Mouse (Mus musculus) CH12.LX (cell line): ENCODE measurements at regions not wholly inside any gene's neighbourhood (a gene's known extent, or its start where the extent isn't known, plus 50 kb on each side); places are given as distances from the start of the nearest gene placed in this dataset.

Source experiments
- DNase-seq: peaks from one replicate; pipeline ENCODE4 v3.0.0-alpha.2; 2013; ENCODE audit errors: extremely low read depth
- H3K27ac ChIP-seq: 2 replicates; pipeline ENCODE4 v1.5.1; 2012; ENCODE audit warnings: low read depth, mild to moderate bottlenecking, control low read depth, moderate library complexity; ENCODE audit not compliant: insufficient read depth
- H3K27me3 ChIP-seq: replicated peaks from 2 replicates; pipeline ENCODE3; 2012; ENCODE audit warnings: inconsistent platforms
- H3K36me3 ChIP-seq, 2 experiments: replicated peaks in 1 of 2; 2 replicates each; pipeline versions ENCODE3 to v1.6.1; 2012; ENCODE audit warnings: inconsistent platforms in 1 of 2, low read length in 1 of 2, mild to moderate bottlenecking in 1 of 2, mixed read lengths in 1 of 2, moderate library complexity in 1 of 2; ENCODE audit not compliant: control insufficient read depth in 1 of 2, insufficient read depth in 1 of 2
- H3K4me1 ChIP-seq, 2 experiments: 2 replicates each; pipeline ENCODE4 v1.6.1; 2012; ENCODE audit warnings: inconsistent platforms in 1 of 2, moderate library complexity in 1 of 2; ENCODE audit not compliant: insufficient read depth in 2 of 2, control insufficient read depth in 1 of 2
- H3K4me2 ChIP-seq: 2 replicates; pipeline ENCODE4 v1.6.1; 2012; ENCODE audit warnings: low read depth, mild to moderate bottlenecking, control low read depth; ENCODE audit not compliant: poor library complexity, insufficient read depth, severe bottlenecking
- H3K4me3 ChIP-seq, 3 experiments: fragments of 150-350 bp in 1 of 3; sonication (generic) in 1 of 3; replicated peaks in 1 of 3; 2 replicates each; pipeline versions ENCODE3 to v1.5.1; 2011 to 2012; ENCODE audit warnings: low read depth in 2 of 3, low read length in 2 of 3, mild to moderate bottlenecking in 2 of 3, moderate library complexity in 2 of 3, control low read depth in 1 of 3, improper control_type of control experiment in 1 of 3, inconsistent platforms in 1 of 3, mixed read lengths in 1 of 3; ENCODE audit not compliant: poor library complexity in 1 of 3
- H3K79me2 ChIP-seq: replicated peaks from 2 replicates; pipeline ENCODE4 v1.6.1; 2012; ENCODE audit warnings: mild to moderate bottlenecking, moderate library complexity; ENCODE audit not compliant: control insufficient read depth, poor library complexity, insufficient read depth, severe bottlenecking; ENCODE audit errors: extremely low read depth
- H3K9ac ChIP-seq: 2 replicates; pipeline ENCODE4 v1.6.1; 2012; ENCODE audit warnings: low read depth, mild to moderate bottlenecking, control low read depth, moderate library complexity; ENCODE audit not compliant: insufficient read depth
- H3K9me3 ChIP-seq: replicated peaks from 2 replicates; pipeline ENCODE3; 2012; ENCODE audit warnings: low read length, inconsistent platforms, mixed read lengths
- CHD1 ChIP-seq: IDR thresholded peaks from 2 replicates; pipeline ENCODE4 v1.6.1; 2012; ENCODE audit warnings: low read depth, low read length, improper control_type of control experiment, inconsistent platforms
- GABPA ChIP-seq: IDR thresholded peaks from 2 replicates; pipeline ENCODE4 v1.6.1; 2012; ENCODE audit warnings: low read depth, low read length, improper control_type of control experiment, inconsistent platforms; ENCODE audit not compliant: insufficient replicate concordance
- IRF4 ChIP-seq: IDR thresholded peaks from 2 replicates; pipeline ENCODE4 v1.6.1; 2014; ENCODE audit warnings: low read depth, mild to moderate bottlenecking, inconsistent platforms, low read length, improper control_type of control experiment
- JUN ChIP-seq: IDR thresholded peaks from 2 replicates; pipeline ENCODE4 v1.6.1; 2011; ENCODE audit warnings: low read depth, mild to moderate bottlenecking, low read length, improper control_type of control experiment, moderate library complexity; ENCODE audit not compliant: insufficient read depth
- JUND ChIP-seq: conservative IDR thresholded peaks from 2 replicates; pipeline ENCODE4 v1.6.1; 2011; ENCODE audit warnings: low read depth, low read length, improper control_type of control experiment
- MAFK ChIP-seq: IDR thresholded peaks from 2 replicates; pipeline ENCODE4 v1.6.1; 2011; ENCODE audit warnings: low read length, improper control_type of control experiment; ENCODE audit not compliant: insufficient replicate concordance
- MAX ChIP-seq: IDR thresholded peaks from 2 replicates; pipeline ENCODE4 v1.6.1; 2011; ENCODE audit warnings: low read length, improper control_type of control experiment
- MEF2A ChIP-seq: IDR thresholded peaks from 2 replicates; pipeline ENCODE4 v1.6.1; 2014; ENCODE audit warnings: low read depth, mild to moderate bottlenecking, inconsistent platforms, low read length, improper control_type of control experiment, borderline replicate concordance
- NELFE ChIP-seq: IDR thresholded peaks from 2 replicates; pipeline ENCODE4 v1.6.1; 2011; ENCODE audit warnings: low read depth, low read length, improper control_type of control experiment
- NRF1 ChIP-seq: IDR thresholded peaks from 2 replicates; pipeline ENCODE4 v1.6.1; 2014; ENCODE audit warnings: low read depth, mild to moderate bottlenecking, inconsistent platforms, low read length, improper control_type of control experiment, moderate library complexity
- RAD21 ChIP-seq: IDR thresholded peaks from 2 replicates; pipeline ENCODE4 v1.6.1; 2011; ENCODE audit warnings: low read depth, mild to moderate bottlenecking, low read length, improper control_type of control experiment, moderate library complexity
- RCOR1 ChIP-seq: conservative IDR thresholded peaks from 2 replicates; pipeline ENCODE4 v1.6.1; 2012; ENCODE audit warnings: low read depth, mild to moderate bottlenecking, inconsistent platforms, low read length, improper control_type of control experiment
- TCF12 ChIP-seq: IDR thresholded peaks from 2 replicates; pipeline ENCODE4 v1.6.1; 2014; ENCODE audit warnings: low read depth, mild to moderate bottlenecking, inconsistent platforms, low read length, improper control_type of control experiment
- USF1 ChIP-seq: IDR thresholded peaks from 2 replicates; pipeline ENCODE4 v1.6.1; 2014; ENCODE audit warnings: low read depth, mild to moderate bottlenecking, inconsistent platforms, low read length, improper control_type of control experiment
- ZC3H11A ChIP-seq: IDR thresholded peaks from 2 replicates; pipeline ENCODE4 v1.6.1; 2012; ENCODE audit warnings: low read depth, mild to moderate bottlenecking, inconsistent platforms, low read length, improper control_type of control experiment
- ZKSCAN1 ChIP-seq: IDR thresholded peaks from 2 replicates; pipeline ENCODE4 v1.6.1; 2012; ENCODE audit warnings: low read depth, inconsistent platforms, low read length, improper control_type of control experiment, borderline replicate concordance
- ZNF384 ChIP-seq: IDR thresholded peaks from 2 replicates; pipeline ENCODE4 v1.6.1; 2012; ENCODE audit warnings: low read depth, low read length, improper control_type of control experiment, inconsistent platforms
- dilution Hi-C: fragments of 300-500 bp; cut with MboI; formaldehyde crosslinking; loops from 2 replicates; pipeline ENCODE4 v1.14.3; 2020; ENCODE audit warnings: low sequenced_read_pairs; ENCODE audit not compliant: extremely low pct_unique_long_range_greater_than_20kb, extremely low pct_ligation_motif_present
- in situ Hi-C: fragments of 300-500 bp; cut with MboI; formaldehyde crosslinking; loops from 3 replicates; pipeline ENCODE4 v1.14.3; 2019; ENCODE audit warnings: low sequenced_read_pairs, low pct_ligation_motif_present, low pct_unique_long_range_greater_than_20kb, mixed read lengths

DNA sequence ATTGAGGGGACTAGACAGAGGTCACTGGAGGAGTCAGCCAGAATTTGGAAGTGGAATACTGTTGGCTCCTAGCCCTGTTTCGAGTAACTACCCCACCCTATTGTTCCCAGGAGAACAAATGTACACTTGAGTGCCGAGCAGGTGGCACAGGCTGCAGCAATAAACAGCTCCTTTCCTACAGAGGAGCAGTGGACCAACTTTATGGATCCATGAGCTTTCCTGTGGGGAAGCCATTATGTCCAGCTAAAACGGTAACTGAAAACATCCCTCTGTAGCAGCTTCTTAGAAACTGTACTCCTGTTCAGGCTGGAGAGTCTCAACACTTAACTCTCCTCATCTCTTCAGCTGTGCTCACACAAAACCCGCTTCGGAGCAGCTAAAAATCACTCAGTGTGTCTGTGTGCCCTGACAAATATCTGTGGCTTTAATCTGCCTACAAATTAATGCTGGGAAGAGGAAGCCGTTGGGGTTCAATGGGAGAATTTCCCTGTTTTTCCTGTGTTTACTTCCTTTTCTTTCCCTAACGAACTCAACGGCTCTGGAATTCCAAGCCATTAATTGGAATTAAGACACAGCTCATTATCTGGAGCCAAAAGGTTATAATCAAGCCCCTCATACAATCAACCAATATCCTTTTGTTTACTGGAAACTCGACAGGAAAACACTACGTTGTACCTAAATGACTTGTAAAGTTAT is 112.6 kb upstream of the Tll1 start:
- Histone ChIP-seq H3K27me3 (no peaks in the 10 kb centered on the region), H3K9me3 (peaks cover 28% of the 10 kb centered on the region), H3K79me2 (no peaks in the 10 kb centered on the region), H3K36me3 (no peaks in the 10 kb centered on the region), H3K4me3 (no peak overlapping the region), H3K9ac (no peak overlapping the region), H3K27ac (no peak overlapping the region), H3K4me1 (no peaks in the 10 kb centered on the region), H3K4me2 (no peak overlapping the region)
- TF ChIP-seq ZC3H11A (no peak), MAX (no peak), JUND (no peak), GABPA (no peak), NELFE (no peak), IRF4 (no peak), USF1 (no peak), MAFK (no peak)
- DNase-seq = no peak
- in situ Hi-C loops = no loop called here
- dilution Hi-C loops = no loop called here

DNA sequence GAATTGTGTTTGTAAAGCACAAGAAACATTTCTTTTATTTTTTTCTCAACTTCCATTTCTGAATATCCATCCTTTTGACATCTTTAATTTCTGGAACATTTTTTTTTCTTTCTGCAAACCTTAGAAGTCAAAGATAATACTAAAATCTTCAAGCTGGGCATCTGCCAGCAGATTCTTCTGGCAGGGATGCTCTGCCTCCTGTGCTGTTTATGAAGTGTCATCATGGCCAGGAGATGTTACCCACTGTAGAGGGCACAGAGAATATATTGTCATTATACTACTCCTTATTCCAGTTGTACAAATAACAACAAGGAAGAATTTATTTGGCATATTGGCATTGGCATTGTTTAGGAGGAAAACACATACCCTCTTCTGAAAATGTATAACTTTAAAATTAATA is 111.7 kb upstream of the Tll1 start:
- no peaks in the 10 kb centered on the region for H3K4me1 ChIP-seq
- H3K4me3 ChIP-seq = no peak overlapping the region
- H3K9ac ChIP-seq = no peak overlapping the region
- TF ChIP-seq ZKSCAN1 (no peak), NRF1 (no peak), ZNF384 (no peak), JUN (no peak), TCF12 (no peak), RAD21 (no peak), CHD1 (no peak), RCOR1 (no peak), NELFE (no peak), MEF2A (no peak)
- in situ Hi-C loops = no loop called here
- H3K27ac ChIP-seq = no peak overlapping the region
- H3K4me2 ChIP-seq = no peak overlapping the region
- peaks cover 27% of the 10 kb centered on the region for H3K9me3 ChIP-seq
- no peak for DNase-seq
- dilution Hi-C loops = no loop called here
- H3K27me3 ChIP-seq = no peaks in the 10 kb centered on the region
- H3K36me3 ChIP-seq = no peaks in the 10 kb centered on the region
- H3K79me2 ChIP-seq = no peaks in the 10 kb centered on the region
